Mouse (Mus musculus): ENCODE measurements around the gene Serpina1a. TPM values are rescaled to one million over a fixed set of nuclear protein-coding genes. Genes with fewer than 3 reads are reported as not detected.
"Not testable (repeated sequence)": the region's sequence is repeated elsewhere in the genome, so short reads cannot be mapped to it uniquely, and the experiment has no call there.

The Serpina1a gene
- polyA plus RNA-seq (2012; rRNA removed): not detected in 2 replicates

- H3K27ac ChIP-seq (ENCODE audit: insufficient read depth, low read length); DNase-seq; H3K27me3 ChIP-seq (ENCODE audit: control insufficient read depth, insufficient read depth, low read length); H3K4me1 ChIP-seq (ENCODE audit: control insufficient read depth, insufficient read depth, low read length); H3K4me3 ChIP-seq (replicated peaks; ENCODE audit: insufficient read depth, low read depth, low read length): not testable (repeated sequence)
- 82% methylated on average over 9 of the region's 9 CpGs for WGBS
Measured at GRCm38 (mm10) chr12:103863101-103863974, at the start of gene Serpina1a. TSS of gene Serpina1a (minus strand) at chr12:103863562.

- H3K27ac ChIP-seq (ENCODE audit: insufficient read depth, low read length); H3K4me1 ChIP-seq (ENCODE audit: control insufficient read depth, insufficient read depth, low read length); DNase-seq; H3K4me3 ChIP-seq (replicated peaks; ENCODE audit: insufficient read depth, low read depth, low read length); H3K27me3 ChIP-seq (ENCODE audit: control insufficient read depth, insufficient read depth, low read length): not testable (repeated sequence)
- 92% methylated on average over 14 of the region's 16 CpGs for WGBS
Measured at GRCm38 (mm10) chr12:103909181-103909580, 45.8 kb upstream of the Serpina1a start.

- WGBS: 21% methylated on average over 1 of the region's 1 CpGs
- H3K4me1 ChIP-seq (ENCODE audit: control insufficient read depth, insufficient read depth, low read length); H3K4me3 ChIP-seq (replicated peaks; ENCODE audit: insufficient read depth, low read depth, low read length); H3K27me3 ChIP-seq (ENCODE audit: control insufficient read depth, insufficient read depth, low read length); DNase-seq; H3K27ac ChIP-seq (ENCODE audit: insufficient read depth, low read length): not testable (repeated sequence)
Measured at GRCm38 (mm10) chr12:103907746-103908145, 44.4 kb upstream of the Serpina1a start.

GRCm38 (mm10) chr12:103904837-103905340 lies 41.5 kb upstream of the Serpina1a start, which contains the start of gene Serpina1c:
TSS of gene Serpina1c (minus strand) at chr12:103904887.
- not testable (repeated sequence) for DNase-seq; H3K27me3 ChIP-seq (ENCODE audit: control insufficient read depth, insufficient read depth, low read length); H3K4me1 ChIP-seq (ENCODE audit: control insufficient read depth, insufficient read depth, low read length); H3K4me3 ChIP-seq (replicated peaks; ENCODE audit: insufficient read depth, low read depth, low read length); H3K27ac ChIP-seq (ENCODE audit: insufficient read depth, low read length)
- 72% methylated on average over 4 of the region's 4 CpGs for WGBS

- H3K4me1 ChIP-seq (ENCODE audit: control insufficient read depth, insufficient read depth, low read length); DNase-seq; H3K27me3 ChIP-seq (ENCODE audit: control insufficient read depth, insufficient read depth, low read length); H3K27ac ChIP-seq (ENCODE audit: insufficient read depth, low read length); H3K4me3 ChIP-seq (replicated peaks; ENCODE audit: insufficient read depth, low read depth, low read length): not testable (repeated sequence)
- WGBS: 89% methylated on average over 3 of the region's 3 CpGs
Measured at GRCm38 (mm10) chr12:103901929-103902328, 38.6 kb upstream of the Serpina1a start.

GRCm38 (mm10) chr12:103866873-103867272 lies 3.5 kb upstream of the Serpina1a start:
- not testable (repeated sequence) for H3K27ac ChIP-seq (ENCODE audit: insufficient read depth, low read length); H3K4me1 ChIP-seq (ENCODE audit: control insufficient read depth, insufficient read depth, low read length); H3K4me3 ChIP-seq (replicated peaks; ENCODE audit: insufficient read depth, low read depth, low read length); H3K27me3 ChIP-seq (ENCODE audit: control insufficient read depth, insufficient read depth, low read length); DNase-seq
- WGBS: 86% methylated on average over 1 of the region's 1 CpGs

- no peak for DNase-seq
- Histone ChIP-seq H3K27me3 (ENCODE audit: control insufficient read depth, insufficient read depth, low read length) (no peaks in the 10 kb centered on the region), H3K4me3 (replicated peaks; ENCODE audit: insufficient read depth, low read depth, low read length) (no peak overlapping the region), H3K27ac (ENCODE audit: insufficient read depth, low read length) (no peak overlapping the region), H3K4me1 (ENCODE audit: control insufficient read depth, insufficient read depth, low read length) (no peaks in the 10 kb centered on the region)
- WGBS: 53% methylated on average over 3 of the region's 3 CpGs
- no peak for TF ChIP-seq CTCF (IDR thresholded peaks at IDR 0.05; ENCODE audit: borderline replicate concordance, insufficient read depth, low read depth, low read length)
Measured at GRCm38 (mm10) chr12:103860976-103861375, 2.4 kb downstream of the Serpina1a start.

- not testable (repeated sequence) for H3K27ac ChIP-seq (ENCODE audit: insufficient read depth, low read length); H3K27me3 ChIP-seq (ENCODE audit: control insufficient read depth, insufficient read depth, low read length); DNase-seq; H3K4me1 ChIP-seq (ENCODE audit: control insufficient read depth, insufficient read depth, low read length); H3K4me3 ChIP-seq (replicated peaks; ENCODE audit: insufficient read depth, low read depth, low read length)
- 79% methylated on average over 3 of the region's 4 CpGs for whole genome bisulfite sequencing
Measured at GRCm38 (mm10) chr12:103860571-103860970, 2.8 kb downstream of the Serpina1a start.

- H3K4me1 ChIP-seq (ENCODE audit: control insufficient read depth, insufficient read depth, low read length); H3K27ac ChIP-seq (ENCODE audit: insufficient read depth, low read length); H3K27me3 ChIP-seq (ENCODE audit: control insufficient read depth, insufficient read depth, low read length); DNase-seq; H3K4me3 ChIP-seq (replicated peaks; ENCODE audit: insufficient read depth, low read depth, low read length): not testable (repeated sequence)
- 65% methylated on average over 3 of the region's 3 CpGs for WGBS
Measured at GRCm38 (mm10) chr12:103859584-103859983, 3.8 kb downstream of the Serpina1a start.

- DNase-seq; H3K27ac ChIP-seq (ENCODE audit: insufficient read depth, low read length); H3K4me3 ChIP-seq (replicated peaks; ENCODE audit: insufficient read depth, low read depth, low read length); H3K27me3 ChIP-seq (ENCODE audit: control insufficient read depth, insufficient read depth, low read length); H3K4me1 ChIP-seq (ENCODE audit: control insufficient read depth, insufficient read depth, low read length): not testable (repeated sequence)
- WGBS: 72% methylated on average over 2 of the region's 2 CpGs
Measured at GRCm38 (mm10) chr12:103853032-103853431, 10.3 kb downstream of the Serpina1a start.

- H3K4me1 ChIP-seq (ENCODE audit: control insufficient read depth, insufficient read depth, low read length); DNase-seq; H3K27ac ChIP-seq (ENCODE audit: insufficient read depth, low read length); H3K4me3 ChIP-seq (replicated peaks; ENCODE audit: insufficient read depth, low read depth, low read length); H3K27me3 ChIP-seq (ENCODE audit: control insufficient read depth, insufficient read depth, low read length): not testable (repeated sequence)
- WGBS: 78% methylated on average over 4 of the region's 4 CpGs
Measured at GRCm38 (mm10) chr12:103830273-103830672, 33.1 kb downstream of the Serpina1a start, which contains the start of gene Serpina1b. TSS of gene Serpina1b (minus strand) at chr12:103830373.

- 84% methylated on average over 6 of the region's 6 CpGs for WGBS
- not testable (repeated sequence) for H3K4me3 ChIP-seq (replicated peaks; ENCODE audit: insufficient read depth, low read depth, low read length); DNase-seq; H3K4me1 ChIP-seq (ENCODE audit: control insufficient read depth, insufficient read depth, low read length); H3K27ac ChIP-seq (ENCODE audit: insufficient read depth, low read length); H3K27me3 ChIP-seq (ENCODE audit: control insufficient read depth, insufficient read depth, low read length)
Measured at GRCm38 (mm10) chr12:103827661-103828372, 35.5 kb downstream of the Serpina1a start.
